ENCODE assay signal across 22 mouse cellular contexts in the genomic region with DNA sequence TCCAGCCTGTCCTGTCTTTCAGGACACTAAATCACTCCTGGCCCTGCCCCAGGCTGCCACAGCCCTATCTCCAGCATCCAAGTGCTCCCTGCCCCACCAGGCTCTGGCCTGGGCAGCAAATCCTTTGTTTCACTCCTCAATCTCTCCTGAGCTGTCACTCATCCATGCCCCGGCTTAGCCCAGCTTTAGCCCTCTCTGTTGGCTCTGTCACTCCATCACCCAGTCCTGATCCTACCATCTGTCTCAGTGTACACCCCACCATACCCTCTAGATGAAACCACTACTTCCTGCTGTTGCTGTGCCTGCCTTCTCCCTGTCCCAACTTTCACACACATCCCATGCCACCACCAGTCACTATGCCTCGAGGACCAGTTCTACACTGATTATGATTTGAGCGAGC.
DNase-seq lines count a peak whose midpoint lies in the region; ATAC-seq lines count a peak whose summit lies in the region.
"Had no signal": no experiment of that assay in that cellular context is flagged by ENCODE, and none has a peak within 500 bp of the region (broad histone marks: within the 10 kb centered on the region; RNA-seq: fewer than 3 reads in every experiment).

No protein-coding gene starts in this region.

- H3K4me2 ChIP-seq in forebrain, embryonic 15.5 days (replicated peaks), result no peak overlapping the region
- H3K4me2 ChIP-seq in midbrain, embryonic 14.5 days (ENCODE audit: low read length), result no peak overlapping the region
- H3K4me2 ChIP-seq: embryonic facial prominence, embryonic 15.5 days; heart, embryonic 12.5 days had no signal

- H3K4me3 ChIP-seq in forebrain, embryonic 10.5 days, result no peak overlapping the region
- H3K4me3 ChIP-seq in forebrain, embryonic 15.5 days, result no peak overlapping the region
- no peak overlapping the region for H3K4me3 ChIP-seq in midbrain, embryonic 10.5 days
- no peak overlapping the region for H3K4me3 ChIP-seq in midbrain, embryonic 14.5 days (replicated peaks; ENCODE audit: low read depth, low read length)
- H3K4me3 ChIP-seq: embryonic facial prominence, embryonic 15.5 days; erythroblast, embryonic 14.5 days; heart, adult 2 months; heart, embryonic 12.5 days had no signal

- H3K9me3 ChIP-seq in forebrain, embryonic 10.5 days, result no peaks in the 10 kb centered on the region
- no peaks in the 10 kb centered on the region for H3K9me3 ChIP-seq in forebrain, embryonic 15.5 days
- no peaks in the 10 kb centered on the region for H3K9me3 ChIP-seq in midbrain, embryonic 10.5 days (replicated peaks)
- no peaks in the 10 kb centered on the region for H3K9me3 ChIP-seq in midbrain, embryonic 14.5 days (ENCODE audit: control insufficient read depth, low read length)
- H3K9me3 ChIP-seq: embryonic facial prominence, embryonic 15.5 days; heart, embryonic 12.5 days had no signal

- H3K4me1 ChIP-seq in forebrain, embryonic 10.5 days, result peaks cover 15% of the 10 kb centered on the region
- H3K4me1 ChIP-seq in forebrain, embryonic 15.5 days, result peaks cover 2% of the 10 kb centered on the region
- H3K4me1 ChIP-seq in midbrain, embryonic 10.5 days, result peaks cover 24% of the 10 kb centered on the region
- H3K4me1 ChIP-seq in midbrain, embryonic 14.5 days (ENCODE audit: control insufficient read depth, insufficient read depth, low read length), result peaks cover 6% of the 10 kb centered on the region; the same call in 1 of the 2 replicates
- H3K4me1 ChIP-seq: heart, embryonic 12.5 days had no signal

- ATAC-seq in forebrain, embryonic 15.5 days (replicated peaks), result no peak
- ATAC-seq in midbrain, embryonic 14.5 days (ENCODE audit: low FRiP score, low TSS enrichment), result no peak
- ATAC-seq: CD4-positive, CD25-positive, alpha-beta regulatory T cell, adult 4 months; forebrain, embryonic 16.5 days had no signal

- peaks cover 16% of the 10 kb centered on the region for H3K27me3 ChIP-seq in forebrain, embryonic 10.5 days (ENCODE audit: poor library complexity, severe bottlenecking)
- H3K27me3 ChIP-seq in forebrain, embryonic 15.5 days, result no peaks in the 10 kb centered on the region
- H3K27me3 ChIP-seq in midbrain, embryonic 10.5 days (ENCODE audit: low read depth, poor library complexity, severe bottlenecking), result peaks cover 37% of the 10 kb centered on the region
- no peaks in the 10 kb centered on the region for H3K27me3 ChIP-seq in midbrain, embryonic 14.5 days (ENCODE audit: control insufficient read depth, insufficient read depth, low read length)
- H3K27me3 ChIP-seq: embryonic facial prominence, embryonic 15.5 days had no signal

- WGBS in forebrain, embryonic 10.5 days, result 85% methylated on average over 3 of the region's 3 CpGs
- WGBS in forebrain, embryonic 15.5 days, result 64% methylated on average over 3 of the region's 3 CpGs
- WGBS in midbrain, embryonic 10.5 days, result 74% methylated on average over 3 of the region's 3 CpGs
- WGBS in midbrain, embryonic 14.5 days, result 60% methylated on average over 3 of the region's 3 CpGs

- H3K27ac ChIP-seq in forebrain, embryonic 10.5 days, result peak overlapping the region; percentile 27; the same call in 1 of the 2 replicates
- H3K27ac ChIP-seq in forebrain, embryonic 15.5 days (replicated peaks), result no peak overlapping the region
- 0 out of 2 replicates have a peak overlapping the region, but pooled peaks have one; percentile 53 for H3K27ac ChIP-seq in midbrain, embryonic 10.5 days (replicated peaks)
- no peak overlapping the region for H3K27ac ChIP-seq in midbrain, embryonic 14.5 days (replicated peaks; ENCODE audit: low read depth, low read length)
- H3K27ac ChIP-seq: embryonic facial prominence, embryonic 15.5 days; heart, adult 2 months had no signal

- no peak for DNase-seq in forebrain, embryonic 10.5 days (ENCODE audit: extremely low spot score, low spot score)
- no peak for DNase-seq in midbrain, embryonic 10.5 days (ENCODE audit: low spot score)
- DNase-seq in midbrain, embryonic 14.5 days, result no peak
- DNase-seq in thymus, postnatal 0 days (ENCODE audit: low spot score), result peak; percentile 15
- no peak for DNase-seq in thymus, postnatal 14 days
- DNase-seq in retina, postnatal 7 days (ENCODE audit: low read depth, low spot score), result peak; percentile 28
- DNase-seq in adrenal gland, postnatal 25 days, result no peak
- DNase-seq: adrenal gland, adult 8-10 months; B cell, adult 2 months; cerebellum, adult 11 months; cerebellum, adult 8-10 months; cerebellum, postnatal 14 days; embryo, embryonic 11 days; gastrocnemius, postnatal 10 days had no signal

- no peaks in the 10 kb centered on the region for H3K36me3 ChIP-seq in forebrain, embryonic 10.5 days (replicated peaks)
- H3K36me3 ChIP-seq in forebrain, embryonic 15.5 days, result no peaks in the 10 kb centered on the region
- H3K36me3 ChIP-seq in midbrain, embryonic 10.5 days, result no peaks in the 10 kb centered on the region
- no peaks in the 10 kb centered on the region for H3K36me3 ChIP-seq in midbrain, embryonic 14.5 days (ENCODE audit: control insufficient read depth, insufficient read depth, low read length)
- H3K36me3 ChIP-seq: embryonic facial prominence, embryonic 15.5 days; G1E; heart, embryonic 12.5 days had no signal

- H3K9ac ChIP-seq in forebrain, embryonic 15.5 days (replicated peaks), result no peak overlapping the region
- H3K9ac ChIP-seq in midbrain, embryonic 14.5 days (replicated peaks; ENCODE audit: low read length), result no peak overlapping the region
- H3K9ac ChIP-seq: embryonic facial prominence, embryonic 15.5 days; heart, embryonic 12.5 days had no signal

Comparison
In these comparisons a context has a peak if more than half of its experiments do, and no peak if none do; other contexts are left out.
1. DNase-seq: peak in thymus, postnatal 0 days (single experiment) and retina, postnatal 7 days (single experiment); none in forebrain, embryonic 10.5 days (single experiment), midbrain, embryonic 10.5 days (single experiment), midbrain, embryonic 14.5 days (single experiment), thymus, postnatal 14 days (single experiment) and adrenal gland, postnatal 25 days (single experiment).
2. H3K27ac ChIP-seq: peak in forebrain, embryonic 10.5 days (single experiment) and midbrain, embryonic 10.5 days (single experiment); none in forebrain, embryonic 15.5 days (single experiment) and midbrain, embryonic 14.5 days (single experiment).